Mouse (Mus musculus): ENCODE results near the gene Gm6793. TPM values are rescaled to one million over a fixed set of nuclear protein-coding genes. Genes with fewer than 3 reads are reported as not detected.

The Gm6793 gene
- polyA plus RNA-seq, 1 experiment from 2014 or later: 0.93 TPM

GRCm38 (mm10) chr8:111975706-111976105 is 39.1 kb downstream of the Gm6793 start:
- Histone ChIP-seq H3K27me3 (ENCODE audit: control insufficient read depth, insufficient read depth, low read length) (no peaks in the 10 kb centered on the region), H3K9me3 (ENCODE audit: control insufficient read depth, low read length) (no peaks in the 10 kb centered on the region), H3K4me1 (replicated peaks; ENCODE audit: control insufficient read depth, insufficient read depth, low read length) (no peaks in the 10 kb centered on the region), H3K27ac (ENCODE audit: low read depth, low read length) (no peak overlapping the region), H3K4me3 (ENCODE audit: low read depth, low read length) (no peak overlapping the region), H3K36me3 (ENCODE audit: control insufficient read depth, insufficient read depth, low read length) (0 out of 2 replicates have a peak, but pooled peaks cover 3% of the 10 kb centered on the region), H3K9ac (ENCODE audit: low read depth, low read length) (no peak overlapping the region), H3K4me2 (replicated peaks; ENCODE audit: low read depth, low read length) (no peak overlapping the region)
- no peak for ATAC-seq (ENCODE audit: low FRiP score)
- no peak for DNase-seq (ENCODE audit: low spot score)
- WGBS: 98% methylated on average over 2 of the region's 2 CpGs

- H3K9me3 ChIP-seq (ENCODE audit: control insufficient read depth, low read length): no peaks in the 10 kb centered on the region
- no peak overlapping the region for H3K27ac ChIP-seq (ENCODE audit: low read depth, low read length)
- WGBS: 99% methylated on average over 12 of the region's 12 CpGs
- H3K4me1 ChIP-seq (replicated peaks; ENCODE audit: control insufficient read depth, insufficient read depth, low read length): no peaks in the 10 kb centered on the region
- no peak for DNase-seq (ENCODE audit: low spot score)
- no peak overlapping the region for H3K4me2 ChIP-seq (replicated peaks; ENCODE audit: low read depth, low read length)
- no peaks in the 10 kb centered on the region for H3K27me3 ChIP-seq (ENCODE audit: control insufficient read depth, insufficient read depth, low read length)
- no peak overlapping the region for H3K4me3 ChIP-seq (ENCODE audit: low read depth, low read length)
- 0 out of 2 replicates have a peak, but pooled peaks cover 3% of the 10 kb centered on the region for H3K36me3 ChIP-seq (ENCODE audit: control insufficient read depth, insufficient read depth, low read length)
- ATAC-seq (ENCODE audit: low FRiP score): no peak
- H3K9ac ChIP-seq (ENCODE audit: low read depth, low read length): no peak overlapping the region
These were observed 40.7 kb downstream of the Gm6793 start for GRCm38 (mm10) chr8:111974138-111974537.

GRCm38 (mm10) chr8:111968991-111969390 is 45.8 kb downstream of the Gm6793 start:
- DNase-seq (ENCODE audit: low spot score) (no peak), ATAC-seq (ENCODE audit: low FRiP score) (no peak)
- H3K4me3 ChIP-seq (ENCODE audit: low read depth, low read length): no peak overlapping the region
- H3K27me3 ChIP-seq (ENCODE audit: control insufficient read depth, insufficient read depth, low read length): no peaks in the 10 kb centered on the region
- H3K36me3 ChIP-seq (ENCODE audit: control insufficient read depth, insufficient read depth, low read length): 0 out of 2 replicates have a peak, but pooled peaks cover 3% of the 10 kb centered on the region
- H3K27ac ChIP-seq (ENCODE audit: low read depth, low read length): no peak overlapping the region
- H3K4me2 ChIP-seq (replicated peaks; ENCODE audit: low read depth, low read length): no peak overlapping the region
- no peaks in the 10 kb centered on the region for H3K4me1 ChIP-seq (replicated peaks; ENCODE audit: control insufficient read depth, insufficient read depth, low read length)
- 53% methylated on average over 5 of the region's 5 CpGs for WGBS
- H3K9ac ChIP-seq (ENCODE audit: low read depth, low read length): no peak overlapping the region
- no peaks in the 10 kb centered on the region for H3K9me3 ChIP-seq (ENCODE audit: control insufficient read depth, low read length)

GRCm38 (mm10) chr8:111968541-111968940 is 46.3 kb downstream of the Gm6793 start:
- no peak overlapping the region for H3K9ac ChIP-seq (ENCODE audit: low read depth, low read length)
- H3K4me2 ChIP-seq (replicated peaks; ENCODE audit: low read depth, low read length): no peak overlapping the region
- no peak overlapping the region for H3K4me3 ChIP-seq (ENCODE audit: low read depth, low read length)
- H3K4me1 ChIP-seq (replicated peaks; ENCODE audit: control insufficient read depth, insufficient read depth, low read length): no peaks in the 10 kb centered on the region
- H3K27me3 ChIP-seq (ENCODE audit: control insufficient read depth, insufficient read depth, low read length): no peaks in the 10 kb centered on the region
- H3K9me3 ChIP-seq (ENCODE audit: control insufficient read depth, low read length): no peaks in the 10 kb centered on the region
- ATAC-seq (ENCODE audit: low FRiP score) (no peak), DNase-seq (ENCODE audit: low spot score) (no peak)
- WGBS: 85% methylated on average over 10 of the region's 10 CpGs
- H3K27ac ChIP-seq (ENCODE audit: low read depth, low read length): no peak overlapping the region
- H3K36me3 ChIP-seq (ENCODE audit: control insufficient read depth, insufficient read depth, low read length): 0 out of 2 replicates have a peak, but pooled peaks cover 3% of the 10 kb centered on the region

GRCm38 (mm10) chr8:111967246-111967870 is 47.5 kb downstream of the Gm6793 start:
- Histone ChIP-seq H3K4me1 (replicated peaks; ENCODE audit: control insufficient read depth, insufficient read depth, low read length) (no peaks in the 10 kb centered on the region), H3K4me3 (ENCODE audit: low read depth, low read length) (no peak overlapping the region), H3K36me3 (ENCODE audit: control insufficient read depth, insufficient read depth, low read length) (no peaks in the 10 kb centered on the region), H3K27me3 (ENCODE audit: control insufficient read depth, insufficient read depth, low read length) (no peaks in the 10 kb centered on the region), H3K9me3 (ENCODE audit: control insufficient read depth, low read length) (no peaks in the 10 kb centered on the region), H3K9ac (ENCODE audit: low read depth, low read length) (no peak overlapping the region), H3K4me2 (replicated peaks; ENCODE audit: low read depth, low read length) (no peak overlapping the region), H3K27ac (ENCODE audit: low read depth, low read length) (no peak overlapping the region)
- 81% methylated on average over 5 of the region's 5 CpGs for WGBS
- ATAC-seq (ENCODE audit: low FRiP score) (no peak), DNase-seq (ENCODE audit: low spot score) (no peak)

- Histone ChIP-seq H3K27me3 (ENCODE audit: control insufficient read depth, insufficient read depth, low read length) (no peaks in the 10 kb centered on the region), H3K4me3 (ENCODE audit: low read depth, low read length) (no peak overlapping the region), H3K4me1 (replicated peaks; ENCODE audit: control insufficient read depth, insufficient read depth, low read length) (no peaks in the 10 kb centered on the region), H3K27ac (ENCODE audit: low read depth, low read length) (no peak overlapping the region), H3K4me2 (replicated peaks; ENCODE audit: low read depth, low read length) (no peak overlapping the region), H3K36me3 (ENCODE audit: control insufficient read depth, insufficient read depth, low read length) (no peaks in the 10 kb centered on the region), H3K9ac (ENCODE audit: low read depth, low read length) (no peak overlapping the region), H3K9me3 (ENCODE audit: control insufficient read depth, low read length) (no peaks in the 10 kb centered on the region)
- ATAC-seq (ENCODE audit: low FRiP score): no peak
- WGBS: 77% methylated on average over 6 of the region's 7 CpGs
- DNase-seq (ENCODE audit: low spot score): no peak
These were observed 49.8 kb downstream of the Gm6793 start for GRCm38 (mm10) chr8:111964849-111965561.

- 56% methylated on average over 5 of the region's 5 CpGs for WGBS
- ATAC-seq (ENCODE audit: low FRiP score): no peak
- no peak for DNase-seq (ENCODE audit: low spot score)
These were observed 50.5 kb downstream of the Gm6793 start for GRCm38 (mm10) chr8:111964351-111964750.

GRCm38 (mm10) chr8:111963546-111963945 is 51.3 kb downstream of the Gm6793 start:
- DNase-seq (ENCODE audit: low spot score) (no peak), ATAC-seq (ENCODE audit: low FRiP score) (no peak)
- Histone ChIP-seq H3K36me3 (ENCODE audit: control insufficient read depth, insufficient read depth, low read length) (no peaks in the 10 kb centered on the region), H3K27ac (ENCODE audit: low read depth, low read length) (no peak overlapping the region), H3K9me3 (ENCODE audit: control insufficient read depth, low read length) (no peaks in the 10 kb centered on the region), H3K9ac (ENCODE audit: low read depth, low read length) (no peak overlapping the region), H3K4me2 (replicated peaks; ENCODE audit: low read depth, low read length) (no peak overlapping the region), H3K4me1 (replicated peaks; ENCODE audit: control insufficient read depth, insufficient read depth, low read length) (no peaks in the 10 kb centered on the region), H3K4me3 (ENCODE audit: low read depth, low read length) (no peak overlapping the region), H3K27me3 (ENCODE audit: control insufficient read depth, insufficient read depth, low read length) (no peaks in the 10 kb centered on the region)
- WGBS: 83% methylated on average over 4 of the region's 4 CpGs

More at GRCm38 (mm10) chr8:111964351-111964750, 50.5 kb downstream of the Gm6793 start:
- Histone ChIP-seq H3K4me3 (ENCODE audit: low read depth, low read length) (no peak overlapping the region), H3K9ac (ENCODE audit: low read depth, low read length) (no peak overlapping the region), H3K27me3 (ENCODE audit: control insufficient read depth, insufficient read depth, low read length) (no peaks in the 10 kb centered on the region), H3K9me3 (ENCODE audit: control insufficient read depth, low read length) (no peaks in the 10 kb centered on the region), H3K27ac (ENCODE audit: low read depth, low read length) (no peak overlapping the region), H3K4me2 (replicated peaks; ENCODE audit: low read depth, low read length) (no peak overlapping the region), H3K36me3 (ENCODE audit: control insufficient read depth, insufficient read depth, low read length) (no peaks in the 10 kb centered on the region), H3K4me1 (replicated peaks; ENCODE audit: control insufficient read depth, insufficient read depth, low read length) (no peaks in the 10 kb centered on the region)
